8 mouse cellular contexts compared by ENCODE assay signal in the genomic region with DNA sequence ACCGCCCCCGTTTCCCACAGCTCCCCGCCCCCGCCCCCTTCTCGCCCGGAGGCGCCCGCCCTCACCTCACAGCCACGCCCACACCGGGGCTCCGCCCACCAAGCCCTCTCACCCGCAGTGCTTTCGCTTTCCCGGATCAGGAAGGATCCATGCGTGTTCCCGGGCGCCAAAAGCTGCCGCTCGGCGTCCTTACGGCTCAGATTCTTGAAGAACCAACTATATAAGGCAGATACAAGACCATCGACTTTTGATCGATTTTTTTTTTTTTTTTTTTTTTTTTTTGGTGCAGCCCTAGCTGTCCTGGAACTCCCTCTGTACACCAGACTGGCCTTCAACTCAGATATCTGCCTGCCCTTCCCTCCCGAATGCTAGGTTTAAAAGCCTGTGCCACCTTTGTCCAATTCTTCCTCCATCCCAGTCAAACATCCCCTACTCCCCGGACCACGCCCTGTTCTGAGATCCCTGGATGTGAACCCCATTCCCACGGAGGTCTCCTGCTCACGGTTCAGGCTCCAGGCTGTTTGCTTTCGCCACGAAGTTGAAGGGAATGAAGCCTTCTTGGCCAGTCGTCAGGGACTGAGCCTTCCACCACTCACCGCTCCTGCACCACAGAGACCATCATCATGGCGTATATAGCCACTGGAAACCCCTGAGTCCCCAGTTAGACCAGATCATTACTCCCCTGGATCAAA. TPM values are rescaled to one million over a fixed set of nuclear protein-coding genes. Genes with fewer than 3 reads are reported as not detected.
A peak's percentile ranks its signal among the peaks of the same experiment; 100 is the strongest.
DNase-seq lines count a peak whose midpoint lies in the region; ATAC-seq lines count a peak whose summit lies in the region.

No protein-coding gene starts in this region.

- H3K36me3 ChIP-seq in hindbrain, embryonic 12.5 days = no peaks in the 10 kb centered on the region

- peak overlapping the region; percentile 12; the same call in 1 of the 2 replicates for H3K27ac ChIP-seq in hindbrain, embryonic 12.5 days

- peak overlapping the region; percentile 41 for H3K4me3 ChIP-seq in hindbrain, embryonic 12.5 days

- DNase-seq in NIH3T3 (ENCODE audit: low read depth) = peak; percentile 97
- DNase-seq in cerebellum, postnatal 14 days = peak; percentile 88 to 92
- DNase-seq in frontal cortex, postnatal 10 days (ENCODE audit: low spot score in 2 of 2) = peak; percentile 80 to 82
- DNase-seq in layer of hippocampus, postnatal 14 days (ENCODE audit: low spot score in 2 of 2) = peak; percentile 76 to 80
- peak; percentile 96 for DNase-seq in lung, postnatal 10 days
- peak; percentile 90 for DNase-seq in ovary, postnatal 14 days (ENCODE audit: low spot score)
- DNase-seq in thymus, postnatal 10 days (ENCODE audit: low spot score in 2 of 2) = peak; percentile 87 to 93

- peak overlapping the region; percentile 61 for H3K9ac ChIP-seq in hindbrain, embryonic 12.5 days

- H3K4me1 ChIP-seq in hindbrain, embryonic 12.5 days = peaks cover 8% of the 10 kb centered on the region

- no peaks in the 10 kb centered on the region for H3K9me3 ChIP-seq in hindbrain, embryonic 12.5 days (replicated peaks)

- H3K27me3 ChIP-seq in hindbrain, embryonic 12.5 days = no peaks in the 10 kb centered on the region; the same call in 1 of the 2 replicates

- WGBS in hindbrain, embryonic 12.5 days = 8% methylated on average over 33 of the region's 33 CpGs

- ATAC-seq in hindbrain, embryonic 12.5 days (ENCODE audit: low FRiP score) = peak; percentile 81

- H3K4me2 ChIP-seq in hindbrain, embryonic 12.5 days (replicated peaks) = peak overlapping the region; percentile 67

RNA-seq across cellular contexts. Expression of gene Hdac1, which starts 14.2 kb away (rescaled TPM):
- polyA plus RNA-seq in hindbrain, embryonic 12.5 days (2016; fragmentation: Nextera tagmentation; extraction: Ambion mirVana) = 168 and 178 TPM in 2 replicates
- total RNA-seq in layer of hippocampus, postnatal 14 days (2021) = 10 to 100 TPM; 36.4 to 44.6 TPM

RNA-seq across cellular contexts. Expression of gene Lck, which starts 16.8 kb away (rescaled TPM):
- polyA plus RNA-seq in hindbrain, embryonic 12.5 days (2016; fragmentation: Nextera tagmentation; extraction: Ambion mirVana) = 6.4 and 7.1 TPM in 2 replicates
- total RNA-seq in layer of hippocampus, postnatal 14 days (2021) = 1 to 10 TPM; 4.0 to 4.4 TPM

RNA-seq across cellular contexts. Expression of gene Fam167b, which starts 21.7 kb away (rescaled TPM):
- 1.7 and 2.5 TPM in 2 replicates for polyA plus RNA-seq in hindbrain, embryonic 12.5 days (2016; fragmentation: Nextera tagmentation; extraction: Ambion mirVana)
- total RNA-seq in layer of hippocampus, postnatal 14 days (2021) = under 1 TPM in 1 of 2 experiments, not detected in 1; 0.37 TPM

RNA-seq across cellular contexts. Expression of gene Marcksl1, which starts 43.3 kb away (rescaled TPM):
- 1,978 and 2,031 TPM in 2 replicates for polyA plus RNA-seq in hindbrain, embryonic 12.5 days (2016; fragmentation: Nextera tagmentation; extraction: Ambion mirVana)
- total RNA-seq in layer of hippocampus, postnatal 14 days (2021) = 100 to 1,000 TPM; 372 to 379 TPM

RNA-seq across cellular contexts. Expression of gene Eif3i, which starts 43.8 kb away (rescaled TPM):
- polyA plus RNA-seq in hindbrain, embryonic 12.5 days (2016; fragmentation: Nextera tagmentation; extraction: Ambion mirVana) = 187 and 204 TPM in 2 replicates
- 100 to 1,000 TPM; 121 to 128 TPM for total RNA-seq in layer of hippocampus, postnatal 14 days (2021)

Comparison
In these comparisons a context has a peak if more than half of its experiments do, and no peak if none do; other contexts are left out.
1. Peak in every context shown above with its lines: DNase-seq, ATAC-seq, H3K4me3 ChIP-seq and H3K27ac ChIP-seq.